Mouse (Mus musculus) myocyte (in vitro differentiated cells): ENCODE results near the gene Adamtsl4. TPM values are rescaled to one million over a fixed set of nuclear protein-coding genes. Genes with fewer than 3 reads are reported as not detected.

Experiments
- H3K27me3 ChIP-seq: one replicate; pipeline ENCODE4 v1.6.1; 2011; ENCODE audit not compliant: control insufficient read depth, insufficient read depth, insufficient read length
- H3K36me3 ChIP-seq: one replicate; pipeline ENCODE4 v1.6.1; 2011; ENCODE audit not compliant: control insufficient read depth, insufficient read depth
- H3K4me2 ChIP-seq: one replicate; pipeline ENCODE4 v1.6.1; 2011; ENCODE audit warnings: low read depth, control low read depth
- H3K4me3 ChIP-seq: one replicate; pipeline ENCODE4 v1.5.1; 2011; ENCODE audit warnings: mild to moderate bottlenecking, control low read depth, moderate library complexity
- H3K79me2 ChIP-seq: one replicate; pipeline ENCODE4 v1.6.1; 2011; ENCODE audit not compliant: control insufficient read depth, insufficient read depth
- H3ac ChIP-seq: one replicate; pipeline ENCODE4 v1.6.1; 2011; ENCODE audit not compliant: control insufficient read depth, insufficient read length
- CEBPB ChIP-seq: IDR thresholded peaks from 2 replicates; pipeline ENCODE4 v1.6.1; 2011; ENCODE audit warnings: mild to moderate bottlenecking, moderate library complexity; ENCODE audit not compliant: poor library complexity, insufficient read depth, severe bottlenecking
- E2F4 ChIP-seq: IDR thresholded peaks from one replicate; pipeline ENCODE4 v1.6.1; 2011; ENCODE audit warnings: mild to moderate bottlenecking, control low read depth, moderate library complexity; ENCODE audit not compliant: insufficient read depth
- MAX ChIP-seq: IDR thresholded peaks from one replicate; pipeline ENCODE4 v1.6.1; 2011; ENCODE audit warnings: low read depth, mild to moderate bottlenecking, control low read depth
- MYOD1 ChIP-seq, 3 experiments: IDR thresholded peaks; one replicate each; pipeline ENCODE4 v1.6.1; 2011; ENCODE audit warnings: control low read depth in 2 of 3, low read depth in 2 of 3, mild to moderate bottlenecking in 2 of 3, moderate library complexity in 1 of 3; ENCODE audit not compliant: insufficient read length in 2 of 3, control insufficient read depth in 1 of 3
- MYOG ChIP-seq, 3 experiments: IDR thresholded peaks; one replicate each; pipeline ENCODE4 v1.6.1; 2011; ENCODE audit warnings: control low read depth in 2 of 3, low read depth in 2 of 3, mild to moderate bottlenecking in 2 of 3; ENCODE audit not compliant: insufficient read length in 2 of 3, control insufficient read depth in 1 of 3, insufficient read depth in 1 of 3
- POLR2A ChIP-seq: IDR thresholded peaks from one replicate; pipeline ENCODE4 v1.6.1; 2011; ENCODE audit warnings: low read depth, mild to moderate bottlenecking, control low read depth, moderate library complexity; ENCODE audit not compliant: insufficient read length
- POLR2AphosphoS2 ChIP-seq: IDR thresholded peaks from one replicate; pipeline ENCODE4 v1.6.1; 2011; ENCODE audit warnings: low read depth, control low read depth; ENCODE audit not compliant: insufficient read length
- REST ChIP-seq: IDR thresholded peaks from one replicate; pipeline ENCODE4 v1.6.1; 2011; ENCODE audit warnings: mild to moderate bottlenecking, control low read depth, moderate library complexity; ENCODE audit not compliant: insufficient read depth, insufficient read length
- SRF ChIP-seq: IDR thresholded peaks from one replicate; pipeline ENCODE4 v1.6.1; 2011; ENCODE audit warnings: low read depth; ENCODE audit not compliant: control insufficient read depth, insufficient read length
- TCF12 ChIP-seq: IDR thresholded peaks from one replicate; pipeline ENCODE4 v1.6.1; 2011; ENCODE audit warnings: mild to moderate bottlenecking, control low read depth; ENCODE audit not compliant: poor library complexity, insufficient read depth, severe bottlenecking
- TCF3 ChIP-seq: IDR thresholded peaks from one replicate; pipeline ENCODE4 v1.6.1; 2011; ENCODE audit warnings: low read depth, control low read depth; ENCODE audit not compliant: insufficient read length
- USF1 ChIP-seq: IDR thresholded peaks from one replicate; pipeline ENCODE4 v1.6.1; 2011; ENCODE audit warnings: low read depth, mild to moderate bottlenecking, control low read depth, moderate library complexity
- polyA plus RNA-seq: library from polyadenylated mRNA; unstranded; fragments of >200 nt; fragmentation: generic; extraction: Trizol; gene quantifications from one replicate; pipeline ENCODE4 v1.2.1, GENCODE M21; 2012; ENCODE audit warnings: missing spikeins

Gene Adamtsl4
- polyA plus RNA-seq, 1 experiment, result 4.6 TPM

DNA sequence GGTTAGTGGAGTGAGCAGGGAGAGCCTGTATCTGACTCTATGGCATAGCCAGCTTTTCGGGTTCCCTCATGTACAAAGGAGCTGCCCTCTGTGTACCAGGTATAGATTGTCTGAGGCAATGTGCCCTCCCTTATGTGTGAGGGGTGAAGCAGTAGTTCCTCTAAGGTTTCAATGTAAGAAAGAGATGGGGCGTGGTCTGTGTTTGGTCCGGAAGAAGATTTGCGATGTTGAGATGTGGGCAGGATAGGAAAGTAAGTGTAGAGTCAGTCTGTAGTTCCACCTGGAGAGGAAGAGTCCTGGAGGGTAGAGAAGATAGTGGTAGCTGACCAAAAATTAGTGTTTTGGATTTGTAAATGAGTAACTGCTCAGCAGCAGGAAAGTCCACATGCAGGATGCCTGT lies 21.3 kb upstream of the Adamtsl4 start:
- no peaks in the 10 kb centered on the region for H3K36me3 ChIP-seq
- TF ChIP-seq TCF3, result no peak
- TF ChIP-seq MYOD1 (IDR thresholded peaks at IDR 0.05; ENCODE audit: control insufficient read depth in 1 of 3, insufficient read length in 2 of 3, low read depth in 2 of 3), result no peak
- TF ChIP-seq CEBPB, result no peak
- TF ChIP-seq POLR2A, result no peak
- no peak for TF ChIP-seq MYOG (IDR thresholded peaks at IDR 0.05; ENCODE audit: control insufficient read depth in 1 of 3, insufficient read depth in 1 of 3, insufficient read length in 2 of 3, low read depth in 2 of 3)
- H3K27me3 ChIP-seq, result no peaks in the 10 kb centered on the region
- no peak overlapping the region for H3K4me2 ChIP-seq
- H3K4me3 ChIP-seq, result no peak overlapping the region
- no peak overlapping the region for H3ac ChIP-seq
- H3K79me2 ChIP-seq, result no peaks in the 10 kb centered on the region

DNA sequence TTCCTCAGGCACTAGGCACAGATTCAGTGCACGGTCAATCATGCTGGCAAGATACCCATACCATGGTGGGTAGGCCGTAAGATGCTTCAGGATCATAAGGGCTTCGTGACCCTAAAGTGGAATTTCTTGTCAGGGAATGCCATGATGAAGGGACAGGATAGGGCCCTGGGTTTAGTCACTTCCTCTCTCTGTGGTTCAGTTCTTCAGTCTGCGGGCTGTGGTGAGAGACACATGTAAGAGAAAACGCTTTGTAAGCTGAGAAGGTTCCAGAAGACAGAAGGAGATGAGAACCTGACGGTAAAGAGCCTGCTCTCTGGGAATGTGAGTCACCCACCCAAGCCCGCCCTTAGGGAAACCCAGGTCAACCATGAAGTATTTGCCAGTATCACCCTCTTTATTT lies 19.8 kb upstream of the Adamtsl4 start:
- H3K4me2 ChIP-seq, result peak overlapping the region; percentile 41
- H3K36me3 ChIP-seq, result no peaks in the 10 kb centered on the region
- no peaks in the 10 kb centered on the region for H3K79me2 ChIP-seq
- no peak overlapping the region for H3K4me3 ChIP-seq
- H3ac ChIP-seq, result no peak overlapping the region
- no peaks in the 10 kb centered on the region for H3K27me3 ChIP-seq
- TF ChIP-seq MYOG (IDR thresholded peaks at IDR 0.05; ENCODE audit: control insufficient read depth in 1 of 3, insufficient read depth in 1 of 3, insufficient read length in 2 of 3, low read depth in 2 of 3), result no peak
- TF ChIP-seq POLR2AphosphoS2, result no peak
- TF ChIP-seq TCF12, result no peak
- TF ChIP-seq TCF3, result no peak
- TF ChIP-seq MAX, result no peak
- no peak for TF ChIP-seq POLR2A
- TF ChIP-seq USF1, result no peak
- TF ChIP-seq E2F4, result no peak
- no peak for TF ChIP-seq REST
- no peak for TF ChIP-seq MYOD1 (IDR thresholded peaks at IDR 0.05; ENCODE audit: control insufficient read depth in 1 of 3, insufficient read length in 2 of 3, low read depth in 2 of 3)
- TF ChIP-seq SRF, result no peak

DNA sequence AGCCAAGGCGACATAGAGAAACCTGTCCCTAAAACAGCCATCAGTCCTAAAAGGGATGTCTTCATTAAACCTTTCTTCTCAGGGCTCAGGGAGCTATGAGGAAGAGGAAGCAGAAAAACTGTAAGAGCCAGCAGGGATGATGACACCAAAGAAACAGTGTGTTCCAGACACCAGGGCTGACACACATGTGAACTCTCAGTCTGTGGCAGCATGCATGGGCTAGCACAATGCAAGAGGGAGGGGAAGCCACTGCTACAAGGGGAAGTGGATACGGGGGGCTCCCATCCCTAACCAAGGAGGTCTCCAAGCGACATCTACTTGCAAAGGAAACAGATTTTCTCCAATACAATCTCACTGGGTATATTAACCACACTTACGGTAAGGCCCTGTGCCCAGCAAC lies 18.6 kb upstream of the Adamtsl4 start:
- no peak overlapping the region for H3K4me3 ChIP-seq
- H3K27me3 ChIP-seq, result no peaks in the 10 kb centered on the region
- H3K4me2 ChIP-seq, result no peak overlapping the region
- no peaks in the 10 kb centered on the region for H3K79me2 ChIP-seq
- TF ChIP-seq REST, result no peak
- TF ChIP-seq MAX, result no peak
- no peak for TF ChIP-seq TCF12
- no peak for TF ChIP-seq TCF3
- TF ChIP-seq USF1, result no peak
- TF ChIP-seq POLR2AphosphoS2, result no peak
- TF ChIP-seq SRF, result no peak
- TF ChIP-seq MYOD1 (IDR thresholded peaks at IDR 0.05; ENCODE audit: control insufficient read depth in 1 of 3, insufficient read length in 2 of 3, low read depth in 2 of 3), result no peak
- no peak for TF ChIP-seq POLR2A
- TF ChIP-seq E2F4, result no peak
- TF ChIP-seq CEBPB, result no peak
- no peak for TF ChIP-seq MYOG (IDR thresholded peaks at IDR 0.05; ENCODE audit: control insufficient read depth in 1 of 3, insufficient read depth in 1 of 3, insufficient read length in 2 of 3, low read depth in 2 of 3)
- H3ac ChIP-seq, result no peak overlapping the region
- H3K36me3 ChIP-seq, result no peaks in the 10 kb centered on the region

DNA sequence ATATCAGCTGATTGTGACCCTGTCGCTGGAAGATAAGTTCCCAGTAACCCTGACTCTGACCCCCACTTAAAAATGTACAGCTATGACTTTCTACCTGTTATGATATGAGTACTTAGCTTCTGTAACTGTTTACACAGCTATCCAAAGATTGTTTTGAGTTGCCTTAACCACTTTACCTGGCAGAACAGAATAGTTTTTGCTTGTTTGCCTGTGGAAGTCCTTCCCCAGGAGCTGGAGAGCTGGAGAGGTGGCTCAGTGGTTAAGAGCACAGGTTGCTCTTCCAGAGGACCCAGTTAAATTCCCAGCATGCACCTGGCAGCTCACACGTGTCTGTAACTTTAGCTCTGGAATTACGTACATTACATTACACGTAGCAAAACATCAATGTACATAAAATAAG lies 16.9 kb upstream of the Adamtsl4 start:
- Histone ChIP-seq H3K79me2 (no peaks in the 10 kb centered on the region), H3ac (no peak overlapping the region), H3K36me3 (no peaks in the 10 kb centered on the region), H3K4me2 (no peak overlapping the region), H3K27me3 (no peaks in the 10 kb centered on the region), H3K4me3 (no peak overlapping the region)
- no peak for TF ChIP-seq E2F4
- TF ChIP-seq USF1, result no peak
- TF ChIP-seq SRF, result no peak
- TF ChIP-seq MYOD1 (IDR thresholded peaks at IDR 0.05; ENCODE audit: control insufficient read depth in 1 of 3, insufficient read length in 2 of 3, low read depth in 2 of 3), result no peak
- TF ChIP-seq MAX, result no peak
- TF ChIP-seq MYOG (IDR thresholded peaks at IDR 0.05; ENCODE audit: control insufficient read depth in 1 of 3, insufficient read depth in 1 of 3, insufficient read length in 2 of 3, low read depth in 2 of 3), result no peak
- TF ChIP-seq CEBPB, result no peak
- TF ChIP-seq TCF3, result no peak
- TF ChIP-seq POLR2AphosphoS2, result no peak
- TF ChIP-seq POLR2A, result no peak
- no peak for TF ChIP-seq TCF12
- TF ChIP-seq REST, result no peak

DNA sequence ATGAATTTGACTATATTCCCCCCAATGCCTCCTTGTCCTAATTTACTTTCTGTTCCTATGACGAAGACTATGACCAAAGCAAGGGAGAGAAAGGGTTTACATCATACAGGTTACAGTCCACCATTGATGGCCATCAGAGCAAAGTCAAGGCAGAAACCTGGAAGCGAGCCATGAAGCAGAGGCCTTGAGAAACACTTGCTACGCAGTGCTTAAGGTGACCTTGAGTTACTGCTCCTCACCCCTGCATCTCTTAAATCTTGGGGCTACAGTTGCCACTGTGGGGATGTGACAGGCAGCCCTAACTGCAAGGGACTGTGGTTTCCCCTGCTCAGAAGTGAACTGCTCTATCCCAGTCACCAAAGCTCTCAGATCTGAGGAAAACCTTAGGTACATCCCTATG lies 15.6 kb upstream of the Adamtsl4 start:
- Histone ChIP-seq H3K4me2 (no peak overlapping the region), H3K4me3 (no peak overlapping the region), H3K36me3 (no peaks in the 10 kb centered on the region), H3ac (no peak overlapping the region), H3K79me2 (no peaks in the 10 kb centered on the region), H3K27me3 (no peaks in the 10 kb centered on the region)
- TF ChIP-seq USF1, result no peak
- TF ChIP-seq REST, result no peak
- no peak for TF ChIP-seq TCF12
- TF ChIP-seq POLR2AphosphoS2, result no peak
- no peak for TF ChIP-seq MYOG (IDR thresholded peaks at IDR 0.05; ENCODE audit: control insufficient read depth in 1 of 3, insufficient read depth in 1 of 3, insufficient read length in 2 of 3, low read depth in 2 of 3)
